Mouse (Mus musculus): Measurements from ENCODE around the gene Gm6993. TPM values are rescaled to one million over a fixed set of nuclear protein-coding genes. Genes with fewer than 3 reads are reported as not detected.

Gene Gm6993
- polyA plus RNA-seq (2017; shearing (Covaris generic)): not detected

GRCm38 (mm10) chr12:31240470-31240869 is at the start of gene Gm6993:
Gene Gm6993 (plus strand): TSS chr12:31240770.

DNA sequence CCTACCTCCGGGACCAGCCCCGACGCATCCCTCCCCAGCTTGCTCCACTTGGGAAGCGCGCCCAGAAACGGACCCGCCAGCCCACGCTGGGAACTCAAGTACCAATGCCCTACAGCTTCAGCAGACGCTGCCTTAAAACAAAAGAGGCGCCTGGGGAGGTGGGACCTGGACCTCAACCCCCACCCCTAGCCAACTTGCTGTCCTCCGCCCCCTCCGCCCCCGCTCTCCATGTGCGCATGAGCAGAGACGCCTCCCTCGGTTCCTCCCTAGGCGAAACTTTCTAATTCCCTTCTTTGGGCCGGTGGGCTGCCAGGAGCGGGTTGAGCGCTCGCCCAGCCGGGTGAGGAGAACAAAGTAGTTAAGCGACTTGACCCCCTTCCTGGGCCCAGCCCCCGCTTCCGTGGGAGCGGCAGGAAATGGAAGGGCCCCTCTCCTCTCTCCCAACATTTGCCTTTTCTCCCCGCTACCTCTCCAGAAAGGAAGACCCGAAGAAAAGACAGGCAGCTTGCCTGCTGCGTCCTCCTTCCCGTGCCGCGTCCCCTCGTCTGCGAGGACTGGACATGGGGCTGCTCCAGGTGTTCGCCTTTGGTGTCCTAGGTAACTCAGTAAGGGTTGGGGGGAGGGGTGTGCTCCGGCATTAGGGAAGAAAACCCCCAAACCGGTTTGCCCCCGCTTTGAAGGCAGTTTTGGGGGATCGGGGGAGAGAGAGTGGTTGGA is 24.6 kb downstream of the Gm6993 start, which contains the start of gene Lamb1:
Gene Lamb1 (plus strand): TSS at position 230 of the 717 bp plus-strand sequence.

Other genes starting within 250 kb of the Gm6993 start
- gene Fam110c, start 166.9 kb upstream of the Gm6993 start, polyA plus RNA-seq (2017; shearing (Covaris generic)): not detected
- not detected for gene Lamb1, start 24.5 kb downstream of the Gm6993 start, polyA plus RNA-seq (2017; shearing (Covaris generic))
- gene Dld, start 110.7 kb downstream of the Gm6993 start, polyA plus RNA-seq (2017; shearing (Covaris generic)): 78.8 TPM
- gene Slc26a3, start 150.1 kb downstream of the Gm6993 start, polyA plus RNA-seq (2017; shearing (Covaris generic)): 0.22 TPM